In the genomic region with DNA sequence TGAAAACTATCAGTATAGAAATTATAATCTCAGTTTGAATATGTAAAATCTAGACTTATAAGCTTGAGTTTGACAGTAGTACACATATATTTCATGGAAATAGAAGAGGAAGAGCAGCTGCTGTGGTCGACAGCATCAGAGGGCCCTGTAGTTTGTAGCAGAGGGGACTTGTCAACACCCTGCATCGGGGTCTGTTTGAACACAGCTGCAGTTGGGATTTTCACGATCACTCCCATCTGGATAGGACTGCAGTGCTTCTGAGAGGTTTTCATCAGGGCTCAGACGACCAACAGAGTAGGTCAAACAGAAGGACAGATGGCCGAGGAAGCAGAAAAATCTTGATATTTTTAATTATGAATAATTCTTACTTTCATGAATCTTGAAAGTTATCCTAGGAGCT, we compare ENCODE assay signal across 24 mouse cellular contexts.
A peak's percentile ranks its signal among the peaks of the same experiment; 100 is the strongest.
DNase-seq lines count a peak whose midpoint lies in the region; ATAC-seq and TF ChIP-seq lines count a peak whose summit lies in the region.
"Had no signal": no experiment of that assay in that cellular context is flagged by ENCODE, and none has a peak within 500 bp of the region (broad histone marks: within the 10 kb centered on the region; RNA-seq: fewer than 3 reads in every experiment).

No protein-coding gene starts in this region.

- peak; percentile 11 for DNase-seq in embryo, embryonic 10 days (ENCODE audit: low spot score)
- DNase-seq in embryo, embryonic 10.5 days (ENCODE audit: low spot score): no peak
- no peak for DNase-seq in heart, adult 8-10 months (ENCODE audit: low spot score)
- DNase-seq in kidney, postnatal 0 days (ENCODE audit: low spot score): peak; percentile 47
- DNase-seq in kidney, adult 2 months: no peak
- no peak for DNase-seq in testis, postnatal 10 days (ENCODE audit: low spot score)
- DNase-seq: adrenal gland, adult 8-10 months; adrenal gland, postnatal 36 days; B cell, adult 2 months; cerebellum, adult 11 months; cerebellum, adult 9-10 months; cerebellum, postnatal 25 days; gastrocnemius, adult 2 months; gastrocnemius, postnatal 36 days; heart, adult 11 months; heart, postnatal 36 days had no signal

- H3K9ac ChIP-seq in heart, embryonic 12.5 days: no peak overlapping the region
- no peak overlapping the region for H3K9ac ChIP-seq in kidney, postnatal 0 days (ENCODE audit: low read depth, low read length)
- H3K9ac ChIP-seq: heart, embryonic 13.5 days had no signal

- no peak for TF ChIP-seq POLR2A in kidney, adult 2 months (IDR thresholded peaks at IDR 0.05; ENCODE audit: low read depth, low read length)
- no peak for TF ChIP-seq POLR2A in testis, adult 2 months (IDR thresholded peaks at IDR 0.05; ENCODE audit: control insufficient read depth, low read depth, low read length)

- 0 out of 2 replicates have a peak, but pooled peaks have one; percentile 39 for ATAC-seq in heart, embryonic 12.5 days (ENCODE audit: insufficient number of reproducible peaks, low FRiP score)
- ATAC-seq in kidney, postnatal 0 days (replicated peaks; ENCODE audit: low FRiP score, low read depth): no peak
- ATAC-seq: CD4-positive, CD25-positive, alpha-beta regulatory T cell, adult 4 months; forebrain, embryonic 16.5 days; hindbrain, embryonic 16.5 days; inflammation-experienced regulatory T-cells, adult 6 months had no signal

- no peaks in the 10 kb centered on the region for H3K4me1 ChIP-seq in heart, embryonic 12.5 days (replicated peaks)
- no peaks in the 10 kb centered on the region for H3K4me1 ChIP-seq in kidney, postnatal 0 days (replicated peaks; ENCODE audit: insufficient read depth, low read length)
- H3K4me1 ChIP-seq in kidney, adult 2 months (ENCODE audit: control insufficient read depth, insufficient read depth, low read length): no peaks in the 10 kb centered on the region
- H3K4me1 ChIP-seq in testis, adult 2 months (ENCODE audit: control insufficient read depth, insufficient read depth, low read length): no peaks in the 10 kb centered on the region
- H3K4me1 ChIP-seq: heart, embryonic 13.5 days had no signal

- no peak overlapping the region for H3K4me3 ChIP-seq in heart, embryonic 12.5 days
- H3K4me3 ChIP-seq in kidney, postnatal 0 days (replicated peaks; ENCODE audit: low read depth, low read length): no peak overlapping the region
- no peak overlapping the region for H3K4me3 ChIP-seq in kidney, adult 2 months (ENCODE audit: insufficient read depth, low read depth, low read length)
- peak overlapping the region; percentile 45 for H3K4me3 ChIP-seq in testis, adult 2 months (ENCODE audit: control insufficient read depth, low read depth, low read length)
- H3K4me3 ChIP-seq: gastrocnemius, adult 2 months; heart, embryonic 13.5 days had no signal

- H3K4me2 ChIP-seq in heart, embryonic 12.5 days: no peak overlapping the region
- no peak overlapping the region for H3K4me2 ChIP-seq in kidney, postnatal 0 days (ENCODE audit: low read length)
- H3K4me2 ChIP-seq: heart, embryonic 13.5 days had no signal

- 21% methylated on average over 5 of the region's 5 CpGs for WGBS in heart, embryonic 12.5 days
- WGBS in kidney, postnatal 0 days: 63% methylated on average over 5 of the region's 5 CpGs
- WGBS in kidney, adult 2 months: 70% methylated on average over 5 of the region's 5 CpGs

- no peaks in the 10 kb centered on the region for H3K27me3 ChIP-seq in heart, embryonic 12.5 days (replicated peaks)
- no peaks in the 10 kb centered on the region for H3K27me3 ChIP-seq in kidney, postnatal 0 days (ENCODE audit: insufficient read depth, low read length)
- H3K27me3 ChIP-seq in kidney, adult 2 months (replicated peaks; ENCODE audit: control insufficient read depth, insufficient read depth, low read length): no peaks in the 10 kb centered on the region
- no peaks in the 10 kb centered on the region for H3K27me3 ChIP-seq in testis, adult 2 months (ENCODE audit: control insufficient read depth, insufficient read depth, low read length)
- H3K27me3 ChIP-seq: heart, embryonic 13.5 days had no signal

- H3K9me3 ChIP-seq in heart, embryonic 12.5 days (replicated peaks): no peaks in the 10 kb centered on the region
- H3K9me3 ChIP-seq in kidney, postnatal 0 days (replicated peaks; ENCODE audit: low read length): no peaks in the 10 kb centered on the region
- H3K9me3 ChIP-seq: heart, embryonic 13.5 days had no signal

- no peaks in the 10 kb centered on the region for H3K36me3 ChIP-seq in heart, embryonic 12.5 days
- no peaks in the 10 kb centered on the region for H3K36me3 ChIP-seq in kidney, postnatal 0 days (ENCODE audit: insufficient read depth, low read length)
- H3K36me3 ChIP-seq in kidney, adult 2 months (ENCODE audit: control insufficient read depth, insufficient read depth, low read length): no peaks in the 10 kb centered on the region
- no peaks in the 10 kb centered on the region for H3K36me3 ChIP-seq in testis, adult 2 months (ENCODE audit: control insufficient read depth, insufficient read depth, low read length)
- H3K36me3 ChIP-seq: G1E; heart, embryonic 13.5 days had no signal

- no peak overlapping the region for H3K27ac ChIP-seq in heart, embryonic 12.5 days (ENCODE audit: poor library complexity, severe bottlenecking)
- H3K27ac ChIP-seq in kidney, postnatal 0 days: no peak overlapping the region
- no peak overlapping the region for H3K27ac ChIP-seq in kidney, adult 2 months (ENCODE audit: insufficient read depth, low read depth, low read length)
- no peak overlapping the region for H3K27ac ChIP-seq in testis, adult 2 months (ENCODE audit: control insufficient read depth, insufficient read depth, low read depth, low read length)
- H3K27ac ChIP-seq: gastrocnemius, adult 2 months; heart, embryonic 13.5 days had no signal

- TF ChIP-seq CTCF in kidney, postnatal 0 days (IDR thresholded peaks at IDR 0.05; ENCODE audit: low read depth): no peak
- TF ChIP-seq CTCF in kidney, adult 2 months (conservative IDR thresholded peaks at IDR 0.05; ENCODE audit: insufficient read depth, insufficient read length, low read depth, low read length): no peak
- no peak for TF ChIP-seq CTCF in testis, adult 2 months (IDR thresholded peaks at IDR 0.05; ENCODE audit: control insufficient read depth, insufficient read depth, insufficient replicate concordance, low read depth, low read length)

Comparison
In these comparisons a context has a peak if more than half of its experiments do, and no peak if none do; other contexts are left out.
1. DNase-seq: peak in embryo, embryonic 10 days (single experiment) and kidney, postnatal 0 days (single experiment); none in embryo, embryonic 10.5 days (single experiment), heart, adult 8-10 months (single experiment), kidney, adult 2 months (single experiment) and testis, postnatal 10 days (single experiment).